Mouse (Mus musculus) forebrain, embryonic 11.5 days (tissue): Measurements from ENCODE around the gene Emg1. TPM values are rescaled to one million over a fixed set of nuclear protein-coding genes. Genes with fewer than 3 reads are reported as not detected.

Experiments used
- ATAC-seq: fragments of 200-750 bp; cut with Nextera tagmentation; replicated peaks from 2 replicates; pipeline ENCODE4 v1.8.0; 2017; ENCODE audit warnings: moderate TSS enrichment; ENCODE audit not compliant: low FRiP score
- DNase-seq: peaks from one replicate; pipeline ENCODE4 v3.0.0-alpha.2; 2017; ENCODE audit warnings: low spot score
- H3K27ac ChIP-seq: fragments of 300-500 bp; sonication (generic); 2 replicates; pipeline ENCODE4 v1.5.1; 2014; ENCODE audit warnings: low read depth, low read length
- H3K27me3 ChIP-seq: fragments of 300-500 bp; sonication (generic); 2 replicates; pipeline ENCODE4 v1.6.1; 2014; ENCODE audit warnings: mild to moderate bottlenecking, low read length, mixed read lengths; ENCODE audit not compliant: control insufficient read depth, insufficient read depth
- H3K36me3 ChIP-seq: fragments of 300-500 bp; sonication (generic); 2 replicates; pipeline ENCODE4 v1.6.1; 2014; ENCODE audit warnings: mild to moderate bottlenecking, low read length, moderate library complexity, mixed read lengths; ENCODE audit not compliant: control insufficient read depth, insufficient read depth
- H3K4me1 ChIP-seq: fragments of 300-500 bp; sonication (generic); replicated peaks from 2 replicates; pipeline ENCODE4 v1.6.1; 2014; ENCODE audit warnings: low read length, mixed read lengths; ENCODE audit not compliant: control insufficient read depth, insufficient read depth
- H3K4me2 ChIP-seq: fragments of 300-500 bp; sonication (generic); 2 replicates; pipeline ENCODE4 v1.6.1; 2014; ENCODE audit warnings: low read depth, mild to moderate bottlenecking, low read length, moderate library complexity, mixed read lengths; ENCODE audit not compliant: severe bottlenecking
- H3K4me3 ChIP-seq: fragments of 300-500 bp; sonication (generic); 2 replicates; pipeline ENCODE4 v1.5.1; 2014; ENCODE audit warnings: low read depth, low read length
- H3K9ac ChIP-seq: fragments of 300-500 bp; sonication (generic); 2 replicates; pipeline ENCODE4 v1.6.1; 2014; ENCODE audit warnings: low read length
- H3K9me3 ChIP-seq: fragments of 300-500 bp; sonication (generic); 2 replicates; pipeline ENCODE4 v1.6.1; 2016; ENCODE audit warnings: low read length, mixed read lengths; ENCODE audit not compliant: control insufficient read depth
- WGBS: fragments of 180-500 bp; shearing (Covaris S2); extraction: QIAGEN DNeasy Blood & Tissue Kit; methylation state at CpG from one replicate; pipeline ENCODE4 v1.1.7; 2014; 5-methylcytosine and 5-hydroxymethylcytosine counted together
- microRNA counts: library from miRNA; unstranded; fragments of <30 nt; microRNA quantifications from one replicate; lab custom pipeline; 2015
- microRNA-seq: library from miRNA; unstranded; fragments of <30 nt; microRNA quantifications from one replicate; pipeline ENCODE4, GENCODE M21; 2016; ENCODE audit not compliant: insufficient number of aligned reads
- polyA plus RNA-seq: library from polyadenylated mRNA; unstranded; fragments of >200 nt; fragmentation: Nextera tagmentation; extraction: Ambion mirVana; gene quantifications from 2 replicates; pipeline ENCODE4 v1.2.1, GENCODE M21; 2014

Gene Emg1
- polyA plus RNA-seq, 1 experiment from 2014 or later, result 228 TPM

DNA sequence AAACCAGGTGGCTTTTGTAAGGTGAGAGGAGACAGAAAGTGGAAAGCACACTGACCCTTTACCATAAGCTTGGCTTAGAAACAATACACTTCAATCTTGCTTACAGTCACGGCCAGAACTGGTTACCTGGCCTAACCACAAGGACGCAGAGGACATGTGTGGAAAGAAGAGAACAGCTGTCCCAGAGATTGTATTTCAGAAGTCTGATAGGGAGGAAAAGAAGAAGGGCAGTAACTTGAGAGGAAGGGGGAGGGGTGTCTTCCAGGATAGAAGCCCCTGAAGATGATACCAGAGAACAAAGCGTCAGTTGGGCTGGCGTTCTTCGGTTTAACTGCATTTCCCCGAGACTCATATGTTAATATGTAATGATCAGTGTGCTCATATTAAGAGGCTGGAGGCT, 56.1 kb downstream of the Emg1 start:
- H3K4me3 ChIP-seq, result no peak overlapping the region
- no peak overlapping the region for H3K27ac ChIP-seq
- H3K4me1 ChIP-seq, result no peaks in the 10 kb centered on the region
- H3K27me3 ChIP-seq, result no peaks in the 10 kb centered on the region
- no peaks in the 10 kb centered on the region for H3K36me3 ChIP-seq
- WGBS, result 78% methylated on average over 6 of the region's 6 CpGs
- H3K9ac ChIP-seq, result no peak overlapping the region
- no peak for ATAC-seq
- no peak overlapping the region for H3K4me2 ChIP-seq
- no peak for DNase-seq
- H3K9me3 ChIP-seq, result peaks cover 3% of the 10 kb centered on the region; the same call in 1 of the 2 replicates

MicroRNA genes within 50 kb of the gene (microRNA counts, 519-probe panel; counts per million panel counts)
- 31.2 counts per million for microRNA mmu-miR-141 (lab: Ali Mortazavi, UCI)
- microRNA mmu-miR-200c (lab: Ali Mortazavi, UCI), result 3,795 counts per million, percentile 25 among the panel's probes with 10 or more counts

Small RNAs within 50 kb of the gene (microRNA-seq; reads per million reads assigned to microRNA genes)
- 145 reads per million, percentile 40 among the genes with 10 or more reads in this experiment for gene Mir141
- gene Mir200c, result 1,163 reads per million, percentile 69 among the genes with 10 or more reads in this experiment

Other genes with a start within 250 kb of the Emg1 start
- 12.8 and 15.2 TPM in 2 replicates for gene Clstn3, start 247.4 kb downstream of the Emg1 start, polyA plus RNA-seq
- gene C1rl, start 219.1 kb downstream of the Emg1 start, polyA plus RNA-seq, result 0.08 and 0.21 TPM in 2 replicates
- gene C1ra, start 199.8 kb downstream of the Emg1 start, polyA plus RNA-seq, result 0.08 and 0.35 TPM in 2 replicates
- 0.33 TPM in 1 of 2 replicates, not detected in the other for gene C1s1, start 169.8 kb downstream of the Emg1 start, polyA plus RNA-seq
- gene C1rb, start 141.9 kb downstream of the Emg1 start, polyA plus RNA-seq, result not detected in 2 replicates
- gene C1s2, start 76.1 kb downstream of the Emg1 start, polyA plus RNA-seq, result not detected in 2 replicates
- gene Lpcat3, start 49.2 kb downstream of the Emg1 start, polyA plus RNA-seq, result 34.3 and 35.5 TPM in 2 replicates
- gene Phb2, start 158 bp upstream of the Emg1 start, polyA plus RNA-seq, result 376 and 404 TPM in 2 replicates
- 4.8 and 4.9 TPM in 2 replicates for gene Ptpn6, start 26.5 kb upstream of the Emg1 start, polyA plus RNA-seq
- gene Grcc10, start 29.2 kb upstream of the Emg1 start, polyA plus RNA-seq, result 509 and 514 TPM in 2 replicates
- gene Gm45234, start 43.8 kb upstream of the Emg1 start, polyA plus RNA-seq, result not detected in 2 replicates
- gene Atn1, start 44.3 kb upstream of the Emg1 start, polyA plus RNA-seq, result 13.9 and 14.4 TPM in 2 replicates
- gene Eno2, start 57.5 kb upstream of the Emg1 start, polyA plus RNA-seq, result 5.8 and 6.0 TPM in 2 replicates
- gene Lrrc23, start 67.5 kb upstream of the Emg1 start, polyA plus RNA-seq, result 4.5 and 6.8 TPM in 2 replicates
- gene Spsb2, start 96.5 kb upstream of the Emg1 start, polyA plus RNA-seq, result 7.5 and 8.4 TPM in 2 replicates
- gene Tpi1, start 102.1 kb upstream of the Emg1 start, polyA plus RNA-seq, result 875 and 885 TPM in 2 replicates
- gene Usp5, start 117.3 kb upstream of the Emg1 start, polyA plus RNA-seq, result 182 and 184 TPM in 2 replicates
- 276 and 307 TPM in 2 replicates for gene Cdca3, start 117.4 kb upstream of the Emg1 start, polyA plus RNA-seq
- 0.71 and 1.1 TPM in 2 replicates for gene Gnb3, start 128.1 kb upstream of the Emg1 start, polyA plus RNA-seq
- gene P3h3, start 145.6 kb upstream of the Emg1 start, polyA plus RNA-seq, result 17.3 and 17.8 TPM in 2 replicates
- gene Gpr162, start 151.8 kb upstream of the Emg1 start, polyA plus RNA-seq, result 2.7 and 2.8 TPM in 2 replicates
- gene Cd4, start 176.0 kb upstream of the Emg1 start, polyA plus RNA-seq, result not detected in 2 replicates
- gene Lag3, start 199.5 kb upstream of the Emg1 start, polyA plus RNA-seq, result 2.3 and 2.5 TPM in 2 replicates
- 369 and 455 TPM in 2 replicates for gene Ptms, start 207.9 kb upstream of the Emg1 start, polyA plus RNA-seq
- gene Mlf2, start 219.2 kb upstream of the Emg1 start, polyA plus RNA-seq, result 450 and 480 TPM in 2 replicates